Mouse (Mus musculus) E14TG2a.4 (cell line): Measurements from ENCODE around the gene Espl1.

ENCODE experiments used
- CTCF ChIP-seq: conservative IDR thresholded peaks from 2 replicates; pipeline ENCODE4 v1.5.1; 2014; ENCODE audit warnings: low read length
- NANOG ChIP-seq: IDR thresholded peaks from 2 replicates; pipeline ENCODE4 v1.6.1; 2014; ENCODE audit warnings: borderline replicate concordance, low read length, mixed read lengths
- POU5F1 ChIP-seq: IDR thresholded peaks from 2 replicates; pipeline ENCODE4 v1.6.1; 2014; ENCODE audit warnings: low read length, borderline replicate concordance

DNA sequence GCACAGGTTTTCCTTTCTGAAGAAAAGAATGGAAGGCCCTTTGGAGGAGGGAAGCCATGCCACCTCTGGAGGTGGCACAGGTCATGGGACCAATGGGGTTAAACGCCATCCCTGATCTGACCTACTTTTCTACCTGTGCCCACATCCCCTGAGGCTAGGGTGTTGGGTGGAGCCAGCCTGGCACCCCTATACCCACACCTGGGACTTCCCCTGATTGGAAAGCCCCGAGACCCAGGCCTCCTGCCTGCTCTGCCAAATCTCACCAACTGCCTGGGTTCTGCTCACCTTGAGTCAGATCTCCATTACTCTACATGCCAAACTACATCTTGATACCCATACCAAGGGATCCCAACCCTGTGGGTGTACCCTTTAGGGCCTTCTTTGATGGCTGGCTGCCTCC, 33.0 kb upstream of the Espl1 start:
- TF ChIP-seq CTCF = no peak
- no peak for TF ChIP-seq NANOG
- no peak for TF ChIP-seq POU5F1
